Mouse (Mus musculus) ovary, postnatal 10 days (tissue): ENCODE data around the gene Rftn1.
"Not testable (repeated sequence)": the region's sequence is repeated elsewhere in the genome, so short reads cannot be mapped to it uniquely, and the experiment has no call there.

Experiments used
- DNase-seq: peaks from one replicate; pipeline ENCODE4 v3.0.0; 2022; ENCODE audit warnings: low spot score

Gene Rftn1

GRCm38 (mm10) chr17:50127045-50127813 lies 63.2 kb downstream of the Rftn1 start:
- no peak for DNase-seq

DNA sequence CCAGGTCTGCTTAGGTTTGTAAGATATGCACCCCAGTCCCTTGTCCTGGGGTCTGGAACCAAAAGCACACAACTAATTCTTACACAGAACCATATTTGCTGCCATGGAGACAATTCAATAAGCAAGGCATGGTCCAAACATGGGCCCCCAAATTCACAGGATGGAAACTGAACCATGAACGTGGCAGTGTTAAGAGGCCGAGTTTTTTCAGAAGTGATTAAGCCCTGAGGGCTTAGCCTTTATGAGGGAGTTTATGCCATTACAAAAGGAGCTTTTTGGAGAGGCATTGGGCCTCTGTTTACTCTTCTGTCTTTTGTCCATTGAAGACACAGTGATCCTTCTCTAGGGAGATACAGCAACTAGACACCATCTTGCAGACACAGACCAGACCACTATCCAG lies 63.9 kb downstream of the Rftn1 start:
- DNase-seq: no peak

DNA sequence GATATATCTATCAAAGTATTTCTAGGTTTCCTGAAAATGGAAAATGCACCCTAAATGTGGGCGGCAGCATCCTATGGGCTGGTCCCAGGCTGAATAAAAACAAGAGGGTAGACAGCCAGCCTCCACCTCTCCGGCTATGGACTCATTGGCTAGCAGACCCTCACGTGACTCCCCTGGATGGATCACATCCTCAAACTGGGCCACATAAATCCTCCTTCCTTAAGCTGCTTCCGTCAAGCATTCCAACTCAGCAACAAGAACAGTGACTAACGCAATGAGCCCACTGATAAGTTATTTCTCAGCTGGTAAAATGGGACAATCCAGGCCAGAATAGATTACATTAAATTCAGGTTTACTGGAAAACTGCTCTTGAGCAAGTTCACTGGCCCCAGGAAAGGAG lies 64.6 kb downstream of the Rftn1 start:
- DNase-seq: no peak

GRCm38 (mm10) chr17:50125245-50125798 lies 65.2 kb downstream of the Rftn1 start:
- no peak for DNase-seq

- DNase-seq: no peak
These were observed 65.8 kb downstream of the Rftn1 start for GRCm38 (mm10) chr17:50124708-50125107.

DNA sequence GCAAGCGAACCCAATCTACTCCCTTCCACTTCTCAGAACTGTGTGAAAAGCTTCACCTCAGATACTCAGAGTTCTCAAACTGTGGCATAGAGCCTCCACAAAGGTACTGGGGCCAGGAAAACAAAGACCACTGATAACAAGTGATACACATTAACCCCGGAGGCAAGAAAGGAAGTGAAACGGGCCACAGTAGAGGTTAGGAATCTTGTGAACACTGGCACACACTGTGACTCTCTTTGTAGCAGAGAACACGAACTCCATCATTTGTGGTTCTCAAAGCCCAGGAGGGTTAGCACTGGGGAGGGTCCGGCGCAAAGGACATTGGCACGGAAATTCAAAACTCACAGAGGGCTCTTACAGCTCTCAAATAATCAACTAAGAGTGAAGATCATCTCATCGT lies 67.9 kb downstream of the Rftn1 start:
- DNase-seq: no peak

GRCm38 (mm10) chr17:50120098-50120497 lies 70.4 kb downstream of the Rftn1 start:
- DNase-seq: no peak

- DNase-seq: no peak
These were observed 73.0 kb downstream of the Rftn1 start for GRCm38 (mm10) chr17:50117461-50117860.

DNA sequence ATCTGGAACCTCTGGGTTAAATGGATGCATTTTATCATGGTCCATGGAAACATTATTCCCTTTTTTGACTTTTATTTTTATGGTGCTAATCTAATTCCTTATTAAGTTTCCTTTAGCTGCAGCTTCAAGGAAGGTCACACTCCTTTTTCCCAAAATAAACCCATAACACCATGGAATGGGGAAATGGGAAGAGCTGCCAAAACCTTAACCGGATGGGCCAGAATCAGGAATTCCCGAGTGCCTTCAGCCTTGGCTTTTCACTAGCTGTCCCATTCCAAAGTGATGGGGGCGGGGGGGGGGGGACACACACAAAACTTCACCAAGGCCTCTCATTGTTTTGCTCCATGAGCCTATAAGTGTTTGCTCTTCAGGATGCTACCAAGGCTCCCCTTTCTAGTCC lies 73.5 kb downstream of the Rftn1 start:
- DNase-seq: no peak

DNA sequence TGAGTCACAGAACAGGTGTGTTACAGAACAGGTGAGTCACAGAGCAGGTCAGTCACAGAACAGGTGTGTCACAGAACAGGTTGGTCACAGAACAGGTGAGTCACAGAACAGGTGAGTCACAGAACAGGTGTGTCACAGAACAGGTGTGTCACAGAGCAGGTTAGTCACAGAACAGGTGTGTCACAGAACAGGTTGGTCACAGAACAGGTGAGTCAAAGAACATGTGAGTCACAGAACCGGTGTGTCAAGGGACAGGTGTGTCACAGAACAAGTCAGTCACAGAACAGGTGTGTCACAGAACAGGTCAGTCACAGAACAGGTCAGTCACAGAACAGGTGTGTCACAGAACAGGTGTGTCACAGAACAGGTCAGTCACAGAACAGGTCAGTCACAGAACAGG lies 74.1 kb downstream of the Rftn1 start:
- DNase-seq: not testable (repeated sequence)

GRCm38 (mm10) chr17:50115716-50116115 lies 74.8 kb downstream of the Rftn1 start:
- not testable (repeated sequence) for DNase-seq

DNA sequence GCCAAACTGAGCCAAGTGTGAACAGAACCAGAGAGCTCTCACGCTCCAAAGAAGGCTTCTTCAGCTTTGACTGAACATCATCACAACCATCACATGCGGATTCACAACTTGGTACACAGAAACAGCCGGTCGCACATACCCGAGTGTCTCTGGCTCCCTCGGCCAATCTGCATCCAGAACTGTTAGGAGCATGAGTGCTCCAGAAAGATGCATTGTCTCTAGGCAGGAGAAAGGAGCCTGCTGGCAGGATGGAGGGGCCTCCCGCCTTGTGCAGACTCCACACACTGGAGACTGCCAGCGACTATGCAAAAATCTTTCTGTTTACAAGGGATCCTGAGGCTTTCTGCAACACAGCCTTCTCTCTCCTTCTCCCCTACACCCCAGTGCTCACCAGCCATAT lies 75.8 kb downstream of the Rftn1 start:
- no peak for DNase-seq

GRCm38 (mm10) chr17:50110650-50111415 lies 79.6 kb downstream of the Rftn1 start:
- DNase-seq: no peak

DNA sequence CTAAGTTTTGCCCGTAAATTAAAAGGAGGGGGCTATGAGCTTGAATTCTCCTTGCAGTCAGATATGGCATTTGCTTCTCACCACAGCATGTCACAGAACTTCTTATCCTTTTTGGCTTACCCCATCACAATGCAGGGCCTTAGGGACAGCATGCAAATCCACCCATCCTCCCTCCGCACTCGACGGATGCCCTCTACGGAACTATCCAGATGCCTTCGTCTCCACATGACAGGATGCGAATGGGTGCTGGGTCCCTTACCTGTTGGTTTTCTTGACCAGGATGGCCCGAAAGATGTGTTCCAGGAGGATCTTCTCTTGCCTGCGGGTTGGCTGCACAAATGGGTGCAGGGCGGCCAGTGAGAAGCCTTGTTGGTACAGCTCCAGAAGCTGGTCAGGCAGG lies 83.7 kb downstream of the Rftn1 start:
- no peak for DNase-seq

DNA sequence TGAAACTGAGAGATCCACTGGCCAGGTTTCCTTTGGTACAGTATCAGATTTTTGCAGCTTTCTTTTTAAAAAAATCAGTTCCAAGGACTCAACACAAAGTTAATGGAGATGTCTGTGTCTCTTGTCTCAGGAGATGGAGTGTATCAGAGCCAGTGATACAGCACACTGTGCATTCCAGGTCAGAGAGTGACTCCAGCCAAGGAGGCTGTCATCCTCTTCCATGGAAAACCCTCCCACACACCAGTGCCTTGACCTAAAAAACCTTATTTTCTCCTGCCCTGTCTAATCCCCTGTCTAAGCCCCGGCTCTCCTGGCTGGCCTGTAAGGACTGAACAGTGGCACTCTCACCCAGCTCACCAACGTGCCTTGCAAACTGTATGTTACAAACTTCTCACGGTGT lies 86.3 kb downstream of the Rftn1 start:
- DNase-seq: no peak

DNA sequence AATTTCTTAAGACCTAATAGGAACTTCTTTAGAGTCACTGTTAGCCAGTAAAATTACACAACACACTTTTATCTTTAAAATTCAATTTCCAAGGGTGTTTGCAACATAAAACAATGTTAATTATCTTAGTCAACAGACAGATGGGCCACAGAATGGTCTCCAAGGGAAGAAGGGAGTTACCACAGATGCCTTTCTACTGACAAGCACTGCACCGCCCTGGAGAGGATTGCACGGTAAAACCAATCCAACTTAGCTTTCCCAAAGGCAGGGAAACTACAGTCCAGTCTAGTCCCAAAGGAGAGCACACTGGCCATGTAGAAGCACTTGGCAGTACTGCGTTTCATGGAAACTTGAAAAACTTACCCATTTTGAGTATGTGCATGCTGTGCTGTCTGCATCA lies 89.1 kb downstream of the Rftn1 start:
- no peak for DNase-seq

GRCm38 (mm10) chr17:50100070-50100469 lies 90.4 kb downstream of the Rftn1 start:
- DNase-seq: no peak

DNA sequence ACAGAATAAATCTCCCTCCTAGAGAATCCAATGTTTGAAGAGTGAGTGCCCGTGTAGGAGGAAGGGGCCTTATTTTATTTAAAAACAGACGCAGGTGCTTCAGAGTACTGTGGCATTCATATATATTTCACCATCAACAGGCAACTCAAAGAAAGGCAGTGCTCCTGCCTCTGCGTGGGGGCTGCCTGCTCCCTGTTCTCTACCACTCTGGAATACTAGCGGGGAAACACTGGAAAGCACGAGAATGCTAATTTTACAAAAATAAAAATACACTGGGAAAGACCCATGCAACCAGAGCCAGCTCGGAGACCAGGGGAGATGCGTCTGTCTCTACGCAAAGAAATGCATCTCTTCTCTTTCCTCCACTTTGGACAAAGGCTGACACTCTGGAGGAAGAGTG lies 91.1 kb downstream of the Rftn1 start:
- DNase-seq: no peak

- DNase-seq: no peak
These were observed 92.2 kb downstream of the Rftn1 start for GRCm38 (mm10) chr17:50098297-50098696.

DNA sequence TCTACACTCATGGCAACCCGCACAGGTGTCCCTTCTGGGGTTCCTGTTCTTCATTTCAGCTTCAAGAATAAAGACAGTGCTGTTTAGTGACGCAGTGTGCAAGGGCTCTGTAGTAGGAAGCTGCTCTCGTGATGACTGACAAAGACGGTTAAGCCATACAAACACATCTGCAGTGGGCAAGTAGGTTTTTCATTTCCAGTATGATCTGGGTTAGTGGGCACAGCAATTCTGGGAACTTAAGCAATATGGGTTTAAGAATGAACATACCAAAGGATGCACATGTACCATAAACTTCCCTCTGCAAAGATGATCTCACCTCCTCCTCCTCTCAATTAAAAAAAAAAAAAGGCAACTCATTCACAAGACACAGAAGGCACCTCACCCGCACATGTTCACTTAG lies 92.6 kb downstream of the Rftn1 start:
- no peak for DNase-seq

DNA sequence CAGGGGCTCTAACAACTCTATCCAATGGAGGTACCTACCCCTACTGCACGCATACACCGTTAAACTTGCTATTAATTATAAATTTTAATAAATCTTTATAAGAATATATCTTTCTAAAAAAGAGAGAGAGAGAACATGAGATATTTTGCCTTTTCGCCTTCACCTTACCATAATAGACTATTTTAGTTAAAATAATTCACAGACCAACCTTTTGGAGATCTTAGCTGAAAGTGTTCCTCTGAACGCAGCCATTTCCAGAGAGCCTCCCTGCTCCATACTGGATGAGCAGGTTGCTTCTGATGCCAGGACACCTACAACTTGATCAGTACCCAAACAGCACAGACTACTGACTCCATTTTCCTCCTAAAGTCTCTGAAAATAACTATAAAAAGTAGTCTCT lies 94.2 kb downstream of the Rftn1 start:
- DNase-seq: no peak

DNA sequence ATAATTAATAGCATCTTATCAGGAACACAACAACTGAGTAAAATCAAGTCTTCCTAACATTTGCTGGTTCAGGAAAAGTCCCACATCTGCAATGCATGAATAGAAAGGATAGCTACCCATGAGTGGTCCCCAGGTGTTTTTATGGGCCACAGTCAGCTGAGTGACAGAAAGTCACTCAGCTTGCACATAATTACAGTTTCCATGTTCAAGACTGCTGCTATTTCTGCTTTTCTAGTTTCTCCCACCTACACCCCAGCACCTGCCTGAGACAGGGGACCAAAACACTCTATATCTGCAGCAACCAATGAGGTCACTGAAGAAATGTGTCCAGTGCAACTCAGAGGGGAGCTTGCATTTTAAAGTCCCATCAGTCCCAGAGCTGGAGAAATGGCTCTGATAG lies 95.9 kb downstream of the Rftn1 start:
- no peak for DNase-seq

DNA sequence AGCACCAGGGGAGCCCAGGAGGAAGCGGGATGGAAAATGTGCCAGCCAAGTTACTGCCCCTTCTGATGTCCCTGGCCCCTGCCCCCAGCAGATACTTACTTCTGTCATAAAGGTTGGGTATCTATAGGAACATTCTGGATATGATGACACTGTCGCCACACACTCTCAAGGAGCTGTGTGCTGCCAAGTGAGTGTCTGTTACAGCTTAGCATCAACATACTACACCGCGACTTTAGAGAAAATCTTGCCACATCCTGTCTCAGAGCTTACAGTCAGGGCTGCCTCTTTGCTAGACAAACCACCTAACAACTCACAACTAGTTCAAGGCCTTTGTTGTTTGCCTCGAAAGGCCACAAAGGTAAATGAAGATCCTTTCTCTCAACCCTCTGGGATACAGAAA lies 96.4 kb downstream of the Rftn1 start:
- DNase-seq: no peak
